Mouse (Mus musculus) hindbrain, embryonic 11.5 days (tissue): ENCODE measurements around the gene Sh3gl2. TPM values are rescaled to one million over a fixed set of nuclear protein-coding genes. Genes with fewer than 3 reads are reported as not detected.

Experiments
- ATAC-seq: fragments of 200-750 bp; cut with Nextera tagmentation; 2 replicates; pipeline ENCODE4 v1.8.0; 2017; ENCODE audit warnings: mild to moderate bottlenecking, moderate TSS enrichment, moderate library complexity; ENCODE audit not compliant: low FRiP score
- DNase-seq: peaks from one replicate; pipeline ENCODE4 v3.0.0-alpha.2; 2015; ENCODE audit warnings: low spot score
- H3K27ac ChIP-seq: fragments of 300-500 bp; sonication (generic); 2 replicates; pipeline ENCODE4 v1.5.1; 2014; ENCODE audit warnings: mild to moderate bottlenecking, low read depth, low read length
- H3K27me3 ChIP-seq: fragments of 300-500 bp; sonication (generic); 2 replicates; pipeline ENCODE4 v1.6.1; 2014; ENCODE audit warnings: mild to moderate bottlenecking, low read length, moderate library complexity, mixed read lengths; ENCODE audit not compliant: control insufficient read depth, insufficient read depth
- H3K36me3 ChIP-seq: fragments of 300-500 bp; sonication (generic); 2 replicates; pipeline ENCODE4 v1.6.1; 2014; ENCODE audit warnings: mild to moderate bottlenecking, low read length, moderate library complexity, mixed read lengths; ENCODE audit not compliant: control insufficient read depth, insufficient read depth
- H3K4me1 ChIP-seq: fragments of 300-500 bp; sonication (generic); replicated peaks from 2 replicates; pipeline ENCODE4 v1.6.1; 2014; ENCODE audit warnings: low read length, mixed read lengths; ENCODE audit not compliant: control insufficient read depth, insufficient read depth
- H3K4me2 ChIP-seq: fragments of 300-500 bp; sonication (generic); replicated peaks from 2 replicates; pipeline ENCODE4 v1.6.1; 2014; ENCODE audit warnings: mild to moderate bottlenecking, low read depth, low read length
- H3K4me3 ChIP-seq: fragments of 300-500 bp; sonication (generic); 2 replicates; pipeline ENCODE4 v1.5.1; 2014; ENCODE audit warnings: low read depth, low read length
- H3K9ac ChIP-seq: fragments of 300-500 bp; sonication (generic); 2 replicates; pipeline ENCODE4 v1.6.1; 2014; ENCODE audit warnings: low read depth, low read length
- H3K9me3 ChIP-seq: fragments of 300-500 bp; sonication (generic); 2 replicates; pipeline ENCODE4 v1.6.1; 2016; ENCODE audit warnings: low read length; ENCODE audit not compliant: control insufficient read depth
- WGBS: fragments of 180-500 bp; shearing (Covaris S2); extraction: QIAGEN DNeasy Blood & Tissue Kit; methylation state at CpG from one replicate; pipeline ENCODE4 v1.1.7; 2014; 5-methylcytosine and 5-hydroxymethylcytosine counted together
- polyA plus RNA-seq: library from polyadenylated mRNA; unstranded; fragments of >200 nt; fragmentation: Nextera tagmentation; extraction: Ambion mirVana; gene quantifications from 2 replicates; pipeline ENCODE4 v1.2.1, GENCODE M21; 2014

Gene Sh3gl2
- polyA plus RNA-seq, 1 experiment from 2014 or later, result 12.9 TPM

GRCm38 (mm10) chr4:85686160-85686559 is 481.2 kb downstream of the Sh3gl2 start:
- Histone ChIP-seq H3K27me3 (no peaks in the 10 kb centered on the region), H3K4me2 (no peak overlapping the region), H3K9ac (no peak overlapping the region), H3K27ac (no peak overlapping the region), H3K36me3 (no peaks in the 10 kb centered on the region), H3K9me3 (no peaks in the 10 kb centered on the region), H3K4me1 (no peaks in the 10 kb centered on the region), H3K4me3 (no peak overlapping the region)
- DNase-seq (no peak), ATAC-seq (no peak)
- WGBS, result 74% methylated on average over 4 of the region's 4 CpGs
